Mouse (Mus musculus) adipose tissue, adult 10 weeks (tissue): ENCODE results near the gene Colgalt1. TPM values are rescaled to one million over a fixed set of nuclear protein-coding genes. Genes with fewer than 3 reads are reported as not detected.

Source experiments
- polyA plus RNA-seq: library from polyadenylated mRNA; stranded (reverse); fragments of 350-450 nt; fragmentation: Illumina TruSeq; extraction: RNeasy Lipid Tissue Mini Kit (QIAGEN cat#74804); gene quantifications from one replicate; pipeline ENCODE4 v1.2.3, GENCODE M21; 2014; ENCODE audit warnings: low read depth, low replicate concordance

Gene Colgalt1
- 76.1 TPM for polyA plus RNA-seq

GRCm38 (mm10) chr8:71610822-71611651 lies at the start of gene Colgalt1:
TSS of gene Colgalt1 (plus strand) at chr8:71610998.

GRCm38 (mm10) chr8:71566501-71566900 lies 44.3 kb upstream of the Colgalt1 start, which contains the start of gene Nxnl1:
TSS of gene Nxnl1 (minus strand) at chr8:71566601.

GRCm38 (mm10) chr8:71568387-71568937 lies 42.3 kb upstream of the Colgalt1 start, which contains the start of gene Slc27a1:
TSS of gene Slc27a1 (plus strand) at chr8:71568882.

GRCm38 (mm10) chr8:71591471-71592373 lies 19.1 kb upstream of the Colgalt1 start, which contains the start of gene Pgls:
TSS of gene Pgls (plus strand) at chr8:71592176.

GRCm38 (mm10) chr8:71597451-71597850 lies 13.3 kb upstream of the Colgalt1 start, which contains the start of gene Fam129c:
TSS of gene Fam129c (plus strand) at chr8:71597648.

GRCm38 (mm10) chr8:71671549-71671965 lies 60.8 kb downstream of the Colgalt1 start, which contains the start of gene Unc13a:
TSS of gene Unc13a (minus strand) at chr8:71671757.

Other genes starting within 250 kb of the Colgalt1 start
- 215 TPM for gene Use1, start 244.2 kb upstream of the Colgalt1 start, polyA plus RNA-seq
- gene Ocel1, start 239.7 kb upstream of the Colgalt1 start, polyA plus RNA-seq, result 12.3 TPM
- gene Nr2f6, start 229.0 kb upstream of the Colgalt1 start, polyA plus RNA-seq, result 45.7 TPM
- 29.6 TPM for gene Ushbp1, start 215.2 kb upstream of the Colgalt1 start, polyA plus RNA-seq
- 74.2 TPM for gene Babam1, start 214.1 kb upstream of the Colgalt1 start, polyA plus RNA-seq
- 1.2 TPM for gene Ankle1, start 205.0 kb upstream of the Colgalt1 start, polyA plus RNA-seq
- 16.7 TPM for gene Abhd8, start 147.3 kb upstream of the Colgalt1 start, polyA plus RNA-seq
- gene Mrpl34, start 146.0 kb upstream of the Colgalt1 start, polyA plus RNA-seq, result 57.3 TPM
- 59.1 TPM for gene Dda1, start 141.8 kb upstream of the Colgalt1 start, polyA plus RNA-seq
- 9.2 TPM for gene Ano8, start 125.0 kb upstream of the Colgalt1 start, polyA plus RNA-seq
- 14.5 TPM for gene Gtpbp3, start 122.9 kb upstream of the Colgalt1 start, polyA plus RNA-seq
- gene Plvap, start 99.2 kb upstream of the Colgalt1 start, polyA plus RNA-seq, result 33.6 TPM
- not detected for gene Ccdc194, start 85.3 kb upstream of the Colgalt1 start, polyA plus RNA-seq
- 70.8 TPM for gene Bst2, start 73.5 kb upstream of the Colgalt1 start, polyA plus RNA-seq
- gene Mvb12a, start 68.1 kb upstream of the Colgalt1 start, polyA plus RNA-seq, result 72.0 TPM
- gene Tmem221, start 52.1 kb upstream of the Colgalt1 start, polyA plus RNA-seq, result 3.1 TPM
- 0.98 TPM for gene Nxnl1, start 44.4 kb upstream of the Colgalt1 start, polyA plus RNA-seq
- 216 TPM for gene Slc27a1, start 42.1 kb upstream of the Colgalt1 start, polyA plus RNA-seq
- gene Pgls, start 18.8 kb upstream of the Colgalt1 start, polyA plus RNA-seq, result 87.6 TPM
- 2.5 TPM for gene Fam129c, start 13.3 kb upstream of the Colgalt1 start, polyA plus RNA-seq
- gene Unc13a, start 60.8 kb downstream of the Colgalt1 start, polyA plus RNA-seq, result 0.61 TPM
- gene Jak3, start 65.3 kb downstream of the Colgalt1 start, polyA plus RNA-seq, result 10.6 TPM
- 46.9 TPM for gene Insl3, start 78.2 kb downstream of the Colgalt1 start, polyA plus RNA-seq
- 5.7 TPM for gene B3gnt3, start 90.8 kb downstream of the Colgalt1 start, polyA plus RNA-seq
- gene Fcho1, start 114.7 kb downstream of the Colgalt1 start, polyA plus RNA-seq, result 5.7 TPM